Mouse (Mus musculus): ENCODE results near the gene Cbfa2t2. TPM values are rescaled to one million over a fixed set of nuclear protein-coding genes. Genes with fewer than 3 reads are reported as not detected.

The Cbfa2t2 gene
- polyA plus RNA-seq, 1 experiment, result 5.1 TPM

DNA sequence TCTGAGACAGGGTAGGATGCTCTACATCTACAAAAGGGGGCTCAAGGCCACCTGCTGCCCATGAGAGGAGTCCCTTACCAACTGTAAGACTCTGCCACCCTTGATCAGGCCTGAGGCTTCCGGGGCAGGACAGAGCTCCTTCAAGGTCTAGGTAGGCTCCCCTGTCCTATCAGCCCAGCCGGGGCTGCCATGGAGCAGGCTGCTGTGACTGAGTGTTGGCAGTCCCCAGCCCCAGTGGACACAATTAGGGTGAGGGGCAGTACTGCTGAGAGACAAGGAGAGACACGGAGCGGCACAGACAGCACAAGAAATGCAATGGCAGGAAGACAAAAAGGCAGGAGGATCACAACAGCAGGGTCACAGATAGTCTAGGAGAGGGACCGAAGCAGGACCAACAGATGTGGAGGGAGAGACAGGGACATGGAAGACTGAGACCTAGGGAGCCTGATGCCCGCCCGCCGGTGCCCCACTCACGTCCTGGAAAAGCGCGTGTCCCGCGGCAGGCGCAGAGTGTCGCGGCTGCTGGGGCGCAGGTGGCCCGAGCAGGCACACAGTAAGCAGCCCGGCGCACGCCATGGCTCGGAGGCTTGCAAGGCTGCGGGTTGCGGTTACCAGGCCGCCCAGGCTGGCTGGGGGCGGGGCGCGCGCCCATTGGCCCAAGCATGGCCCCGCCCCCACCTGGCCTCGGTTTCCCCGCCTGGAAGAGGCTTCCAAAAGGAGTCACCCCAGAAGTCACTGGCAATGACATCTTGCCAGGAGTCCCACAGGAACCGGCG lies 122.2 kb downstream of the Cbfa2t2 start, which contains the start of gene Necab3:
Necab3 (minus strand) TSS at position 627 of the 776 bp plus-strand sequence.
- H3K4me1 ChIP-seq (ENCODE audit: control insufficient read depth, insufficient read depth, insufficient read length), result peaks cover 8% of the 10 kb centered on the region
- peaks cover 2% of the 10 kb centered on the region; the same call in 1 of the 2 replicates for H3K36me3 ChIP-seq (ENCODE audit: control insufficient read depth, insufficient read depth, low read length)
- no peak within 1 kb of the TSS for H3K27ac ChIP-seq (ENCODE audit: insufficient read depth, low read length)

DNA sequence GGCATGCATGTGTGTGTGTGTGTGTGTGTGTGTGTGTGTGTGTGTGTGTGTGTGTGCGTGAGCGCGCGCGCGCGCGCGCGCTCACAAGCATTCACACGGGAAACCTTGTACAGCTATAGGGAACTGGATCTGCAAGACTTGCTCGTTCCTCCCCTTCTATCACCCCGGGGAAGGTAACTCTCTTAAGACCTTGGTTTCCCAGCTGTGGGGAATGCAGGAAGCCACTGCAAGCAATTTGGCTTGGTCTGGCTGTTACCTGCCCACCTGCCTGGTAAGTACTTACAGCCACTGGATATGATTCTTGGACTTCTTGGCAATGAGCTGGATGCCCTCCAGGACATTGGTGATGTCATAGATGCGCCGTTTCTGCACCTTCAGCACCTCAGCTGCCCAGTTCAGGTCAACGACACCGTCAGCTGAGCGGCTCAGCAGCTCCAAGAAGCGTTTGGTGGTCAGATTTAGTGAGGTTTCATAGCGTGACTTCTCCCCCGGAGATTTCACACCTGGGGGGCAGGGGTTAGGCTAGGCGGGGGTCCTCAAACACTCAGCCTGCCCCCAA lies 127.4 kb downstream of the Cbfa2t2 start:
- Histone ChIP-seq H3K27ac (ENCODE audit: insufficient read depth, low read length) (no peak overlapping the region), H3K4me3 (ENCODE audit: extremely low read depth, insufficient read depth, insufficient read length) (no peak overlapping the region), H3K36me3 (ENCODE audit: control insufficient read depth, insufficient read depth, low read length) (peaks cover 2% of the 10 kb centered on the region; the same call in 1 of the 2 replicates), H3K27me3 (ENCODE audit: control insufficient read depth, insufficient read depth, low read length) (no peaks in the 10 kb centered on the region), H3K4me1 (ENCODE audit: control insufficient read depth, insufficient read depth, insufficient read length) (peaks cover 2% of the 10 kb centered on the region)
- no peak for TF ChIP-seq CTCF (IDR thresholded peaks at IDR 0.05; ENCODE audit: extremely low read depth, insufficient read depth, insufficient read length, insufficient replicate concordance)
- TF ChIP-seq POLR2A (IDR thresholded peaks at IDR 0.05; ENCODE audit: low read depth, low read length), result no peak
- 95% methylated on average over 22 of the region's 22 CpGs for WGBS
- DNase-seq (ENCODE audit: low read depth in 1 of 2, low spot score in 2 of 2), result no peak

More for the DNA sequence above, 122.2 kb downstream of the Cbfa2t2 start, which contains the start of gene Necab3:
- no peak for TF ChIP-seq CTCF (IDR thresholded peaks at IDR 0.05; ENCODE audit: extremely low read depth, insufficient read depth, insufficient read length, insufficient replicate concordance)
- no peaks in the 10 kb centered on the region for H3K27me3 ChIP-seq (ENCODE audit: control insufficient read depth, insufficient read depth, low read length)
- no peak for DNase-seq (ENCODE audit: low read depth in 1 of 2, low spot score in 2 of 2)
- peak within 1 kb of the TSS; percentile 43 for H3K4me3 ChIP-seq (ENCODE audit: extremely low read depth, insufficient read depth, insufficient read length)
- 14% methylated on average over 33 of the region's 34 CpGs for WGBS

GRCm38 (mm10) chr2:154565562-154565961 lies 129.3 kb downstream of the Cbfa2t2 start:
- WGBS, result 93% methylated on average over 3 of the region's 3 CpGs
- H3K36me3 ChIP-seq (ENCODE audit: control insufficient read depth, insufficient read depth, low read length), result 0 out of 2 replicates have a peak, but pooled peaks cover 2% of the 10 kb centered on the region
- no peak for TF ChIP-seq CTCF (IDR thresholded peaks at IDR 0.05; ENCODE audit: extremely low read depth, insufficient read depth, insufficient read length, insufficient replicate concordance)
- TF ChIP-seq POLR2A (IDR thresholded peaks at IDR 0.05; ENCODE audit: low read depth, low read length), result no peak
- H3K27ac ChIP-seq (ENCODE audit: insufficient read depth, low read length), result no peak overlapping the region
- DNase-seq (ENCODE audit: low read depth in 1 of 2, low spot score in 2 of 2), result no peak
- no peak overlapping the region for H3K4me3 ChIP-seq (ENCODE audit: extremely low read depth, insufficient read depth, insufficient read length)
- no peaks in the 10 kb centered on the region for H3K27me3 ChIP-seq (ENCODE audit: control insufficient read depth, insufficient read depth, low read length)
- peaks cover 4% of the 10 kb centered on the region for H3K4me1 ChIP-seq (ENCODE audit: control insufficient read depth, insufficient read depth, insufficient read length)

DNA sequence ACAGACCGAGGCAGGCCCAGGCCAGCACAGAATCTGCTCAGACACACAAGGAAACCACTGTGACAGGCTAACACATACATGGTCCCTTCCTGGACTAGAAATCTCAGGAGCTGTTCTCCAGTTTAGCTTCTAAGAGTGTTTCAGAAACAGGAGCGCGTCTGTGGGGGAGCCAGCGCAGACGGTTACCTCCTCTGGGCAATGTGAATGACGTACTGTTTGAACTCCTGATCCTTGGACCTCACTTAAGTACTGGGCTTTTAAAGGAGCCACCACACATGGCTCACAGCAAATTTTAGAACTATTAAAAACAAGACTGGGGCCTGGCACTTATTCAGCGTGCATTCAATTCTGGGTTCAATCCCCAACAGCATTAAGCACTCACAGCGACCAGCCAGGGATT lies 130.4 kb downstream of the Cbfa2t2 start:
- no peaks in the 10 kb centered on the region for H3K27me3 ChIP-seq (ENCODE audit: control insufficient read depth, insufficient read depth, low read length)
- no peak overlapping the region for H3K27ac ChIP-seq (ENCODE audit: insufficient read depth, low read length)
- H3K36me3 ChIP-seq (ENCODE audit: control insufficient read depth, insufficient read depth, low read length), result no peaks in the 10 kb centered on the region
- no peak for DNase-seq (ENCODE audit: low read depth in 1 of 2, low spot score in 2 of 2)
- 91% methylated on average over 8 of the region's 8 CpGs for WGBS
- H3K4me3 ChIP-seq (ENCODE audit: extremely low read depth, insufficient read depth, insufficient read length), result no peak overlapping the region
- TF ChIP-seq POLR2A (IDR thresholded peaks at IDR 0.05; ENCODE audit: low read depth, low read length) (no peak), CTCF (IDR thresholded peaks at IDR 0.05; ENCODE audit: extremely low read depth, insufficient read depth, insufficient read length, insufficient replicate concordance) (no peak)
- H3K4me1 ChIP-seq (ENCODE audit: control insufficient read depth, insufficient read depth, insufficient read length), result peaks cover 4% of the 10 kb centered on the region

- TF ChIP-seq CTCF (IDR thresholded peaks at IDR 0.05; ENCODE audit: extremely low read depth, insufficient read depth, insufficient read length, insufficient replicate concordance), result no peak
- TF ChIP-seq POLR2A (IDR thresholded peaks at IDR 0.05; ENCODE audit: low read depth, low read length), result no peak
- Histone ChIP-seq H3K27ac (ENCODE audit: insufficient read depth, low read length) (no peak overlapping the region), H3K36me3 (ENCODE audit: control insufficient read depth, insufficient read depth, low read length) (no peaks in the 10 kb centered on the region), H3K4me1 (ENCODE audit: control insufficient read depth, insufficient read depth, insufficient read length) (peaks cover 4% of the 10 kb centered on the region), H3K27me3 (ENCODE audit: control insufficient read depth, insufficient read depth, low read length) (no peaks in the 10 kb centered on the region), H3K4me3 (ENCODE audit: extremely low read depth, insufficient read depth, insufficient read length) (no peak overlapping the region)
- 93% methylated on average over 2 of the region's 2 CpGs for WGBS
- no peak for DNase-seq (ENCODE audit: low read depth in 1 of 2, low spot score in 2 of 2)
Measured at GRCm38 (mm10) chr2:154567766-154568165, 131.5 kb downstream of the Cbfa2t2 start.

GRCm38 (mm10) chr2:154568329-154569070 lies 132.2 kb downstream of the Cbfa2t2 start:
- peaks cover 4% of the 10 kb centered on the region for H3K4me1 ChIP-seq (ENCODE audit: control insufficient read depth, insufficient read depth, insufficient read length)
- H3K36me3 ChIP-seq (ENCODE audit: control insufficient read depth, insufficient read depth, low read length), result no peaks in the 10 kb centered on the region
- H3K27ac ChIP-seq (ENCODE audit: insufficient read depth, low read length), result peak overlapping the region; percentile 54; the same call in 1 of the 2 replicates
- 36% methylated on average over 10 of the region's 10 CpGs for WGBS
- TF ChIP-seq CTCF (IDR thresholded peaks at IDR 0.05; ENCODE audit: extremely low read depth, insufficient read depth, insufficient read length, insufficient replicate concordance) (no peak), POLR2A (IDR thresholded peaks at IDR 0.05; ENCODE audit: low read depth, low read length) (no peak)
- no peak for DNase-seq (ENCODE audit: low read depth in 1 of 2, low spot score in 2 of 2)
- H3K4me3 ChIP-seq (ENCODE audit: extremely low read depth, insufficient read depth, insufficient read length), result peak overlapping the region; percentile 63
- H3K27me3 ChIP-seq (ENCODE audit: control insufficient read depth, insufficient read depth, low read length), result no peaks in the 10 kb centered on the region
